Mouse (Mus musculus): ENCODE measurements around the gene Tmem106c. TPM values are rescaled to one million over a fixed set of nuclear protein-coding genes. Genes with fewer than 3 reads are reported as not detected.
A peak's percentile ranks its signal among the peaks of the same experiment; 100 is the strongest.

Tmem106c gene
- total RNA-seq (2021), result 10 to 100 TPM; 23.4 to 25.5 TPM

- peak; percentile 90 to 93 for DNase-seq (ENCODE audit: low spot score in 2 of 2)
- intact Hi-C loops (cut with DNase I), result loop anchor here (10.0 kb wide), 1 partner anchor 201 kb away; the partner anchor contains the start of genes Asb8 and Ccdc184
Observed at GRCm38 (mm10) chr15:97963989-97964835, at the start of gene Tmem106c. Gene Tmem106c (plus strand): TSS chr15:97964200.

DNA sequence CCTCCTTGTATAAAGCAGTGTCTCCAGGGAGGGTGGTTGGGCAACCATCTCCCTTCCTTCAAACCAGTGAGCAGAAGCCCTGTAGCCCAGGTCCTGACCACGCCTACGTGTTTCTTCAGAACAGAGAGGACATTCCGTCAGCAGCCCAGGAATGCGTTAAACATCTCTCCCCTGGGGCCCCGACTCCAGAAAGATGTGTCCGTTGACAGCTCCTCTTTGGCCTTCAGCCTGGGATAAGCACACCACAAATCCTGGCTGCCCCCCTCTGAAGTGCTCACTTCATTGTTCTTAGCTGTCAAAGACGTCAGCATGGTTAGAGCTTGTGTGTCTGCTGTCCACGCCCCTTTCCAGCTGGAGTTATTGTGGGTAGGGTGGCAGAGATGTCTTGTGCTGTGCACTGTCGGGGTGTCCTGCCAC, 49.7 kb upstream of the Tmem106c start:
- intact Hi-C loops (cut with DNase I), result no loop called here
- no peak for DNase-seq (ENCODE audit: low spot score in 2 of 2)

GRCm38 (mm10) chr15:97917994-97918393, 46.0 kb upstream of the Tmem106c start:
- no peak for DNase-seq (ENCODE audit: low spot score in 2 of 2)
- intact Hi-C loops (cut with DNase I), result no loop called here

- intact Hi-C loops (cut with DNase I), result no loop called here
- DNase-seq (ENCODE audit: low spot score in 2 of 2), result no peak
Observed at GRCm38 (mm10) chr15:97919217-97919616, 44.8 kb upstream of the Tmem106c start.

DNA sequence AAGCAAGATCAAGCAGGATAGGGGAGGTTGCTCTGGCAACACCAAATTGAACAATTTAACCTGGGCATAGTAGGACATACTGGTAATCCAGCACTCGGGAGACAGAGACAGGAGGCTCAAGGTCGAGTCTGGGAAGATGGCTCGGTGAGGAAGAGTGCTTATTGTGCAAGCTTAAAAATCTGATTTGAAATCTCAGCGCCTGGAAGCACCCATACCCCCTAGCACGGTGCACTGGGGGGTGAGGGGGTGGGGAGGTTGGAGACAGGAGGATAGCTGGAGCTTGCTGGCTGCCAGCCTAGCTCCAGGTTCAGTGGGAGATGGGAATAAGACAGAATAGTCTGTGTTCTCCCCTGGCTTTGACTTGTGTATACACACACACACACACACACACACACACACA, 43.7 kb upstream of the Tmem106c start:
- DNase-seq (ENCODE audit: low spot score in 2 of 2), result no peak
- intact Hi-C loops (cut with DNase I), result no loop called here

GRCm38 (mm10) chr15:97921796-97922195, 42.2 kb upstream of the Tmem106c start:
- no peak for DNase-seq (ENCODE audit: low spot score in 2 of 2)
- intact Hi-C loops (cut with DNase I), result no loop called here

DNA sequence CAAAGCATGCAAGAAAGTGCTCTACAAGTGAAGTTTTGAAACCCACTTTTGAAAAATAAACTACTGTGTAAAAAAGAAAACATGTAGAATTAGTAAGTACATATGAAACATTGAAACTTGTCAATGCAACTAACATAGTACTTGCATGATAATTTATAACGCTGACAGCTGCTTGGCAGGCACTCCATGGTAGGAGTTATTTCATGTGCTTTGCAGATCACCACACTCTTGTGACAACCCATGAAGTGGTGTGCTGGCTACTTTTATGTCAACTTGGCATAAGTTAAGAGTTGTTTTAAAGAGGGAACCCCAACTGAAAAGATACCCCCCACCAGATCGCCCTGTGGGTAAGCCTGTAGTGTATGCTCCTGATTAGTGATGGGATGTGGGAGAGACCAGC, 41.6 kb upstream of the Tmem106c start:
- no peak for DNase-seq (ENCODE audit: low spot score in 2 of 2)
- intact Hi-C loops (cut with DNase I), result no loop called here

DNA sequence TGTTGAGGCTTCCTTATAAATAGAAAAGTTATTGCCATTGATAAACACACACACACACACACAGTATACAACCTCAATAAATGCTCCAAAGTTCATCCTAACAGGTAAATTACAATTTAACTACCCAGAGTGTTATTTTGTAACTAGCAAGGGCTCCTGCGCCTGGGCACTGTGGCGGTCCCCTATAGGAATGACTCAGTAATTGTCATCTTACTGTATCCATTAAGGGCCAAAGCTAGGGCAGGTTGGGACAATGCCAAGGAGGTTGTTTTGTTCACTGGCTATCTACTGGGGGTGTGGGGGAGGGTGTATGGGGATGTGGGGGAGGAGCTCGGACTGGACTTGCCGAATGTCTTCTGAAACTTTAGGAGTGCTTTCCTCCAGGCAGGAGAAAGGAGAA, 37.0 kb upstream of the Tmem106c start:
- DNase-seq (ENCODE audit: low spot score in 2 of 2), result no peak
- intact Hi-C loops (cut with DNase I), result no loop called here

GRCm38 (mm10) chr15:97927821-97928220, 36.2 kb upstream of the Tmem106c start:
- intact Hi-C loops (cut with DNase I), result no loop called here
- DNase-seq (ENCODE audit: low spot score in 2 of 2), result no peak

- DNase-seq (ENCODE audit: low spot score in 2 of 2), result no peak
- intact Hi-C loops (cut with DNase I), result no loop called here
Observed at GRCm38 (mm10) chr15:97929259-97929824, 34.7 kb upstream of the Tmem106c start.

GRCm38 (mm10) chr15:97932441-97932840, 31.6 kb upstream of the Tmem106c start:
- intact Hi-C loops (cut with DNase I), result no loop called here
- DNase-seq (ENCODE audit: low spot score in 2 of 2), result no peak

DNA sequence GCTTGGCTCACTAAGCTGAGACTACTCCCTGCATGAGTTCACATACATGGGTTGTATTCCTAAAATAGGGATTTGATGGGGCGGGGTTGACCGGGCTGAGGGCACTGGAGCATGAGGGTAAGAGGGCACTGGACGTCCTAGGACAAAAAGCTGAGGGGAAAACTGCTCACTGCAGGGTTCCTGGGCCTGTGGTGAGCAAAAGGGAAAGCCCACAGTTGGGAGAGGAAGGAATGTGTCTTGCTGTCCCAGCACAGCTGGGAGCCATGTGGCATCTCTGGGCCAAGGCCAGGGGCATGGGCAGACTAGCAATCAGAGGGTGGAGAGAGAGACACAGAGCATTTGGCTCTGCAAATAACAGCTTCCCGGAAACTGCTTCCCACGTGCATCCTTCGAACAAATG, 25.4 kb upstream of the Tmem106c start:
- no peak for DNase-seq (ENCODE audit: low spot score in 2 of 2)
- intact Hi-C loops (cut with DNase I), result no loop called here

DNA sequence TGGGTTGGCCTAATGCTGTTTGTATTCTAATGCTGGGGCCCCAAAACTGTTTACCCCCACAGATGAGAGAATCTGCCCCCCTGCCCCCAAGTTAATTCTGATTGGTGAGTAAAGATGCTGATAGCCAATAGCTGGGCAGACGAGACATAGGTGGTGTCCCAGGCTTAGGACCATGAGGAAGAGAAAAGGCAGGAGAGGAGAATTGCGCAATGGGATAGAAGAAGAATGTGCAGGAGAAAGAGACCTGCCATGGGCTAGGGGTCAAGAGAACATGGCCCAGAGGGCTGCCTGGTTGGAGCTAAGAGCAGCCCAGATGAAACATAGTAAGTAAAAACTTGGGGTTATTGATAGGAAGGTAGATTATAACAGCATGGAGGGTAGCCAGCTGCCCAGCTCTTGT, 23.9 kb upstream of the Tmem106c start:
- intact Hi-C loops (cut with DNase I), result no loop called here
- no peak for DNase-seq (ENCODE audit: low spot score in 2 of 2)

DNA sequence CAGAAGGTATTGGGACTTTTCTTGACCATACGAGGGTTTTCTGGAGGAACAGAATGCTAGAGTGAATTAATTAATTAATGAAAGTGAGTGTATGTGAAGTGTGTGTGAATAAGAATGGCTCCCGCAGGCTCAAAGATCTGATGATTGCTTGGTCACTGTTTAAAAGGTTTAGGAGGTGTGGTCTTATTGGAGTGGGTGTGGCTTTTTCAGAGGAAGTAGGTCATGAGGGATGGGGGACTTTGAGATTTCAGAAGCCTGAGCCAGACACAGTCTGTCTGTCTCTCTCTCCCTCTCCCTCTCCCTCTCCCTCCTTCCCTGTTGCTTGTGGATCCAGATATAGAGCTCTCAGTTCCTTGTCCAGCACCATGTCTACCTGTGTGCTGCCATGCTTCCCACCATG, 22.7 kb upstream of the Tmem106c start:
- intact Hi-C loops (cut with DNase I), result no loop called here

GRCm38 (mm10) chr15:97942538-97942937, 21.5 kb upstream of the Tmem106c start:
- intact Hi-C loops (cut with DNase I), result no loop called here
- no peak for DNase-seq (ENCODE audit: low spot score in 2 of 2)

More for the DNA sequence above, 22.7 kb upstream of the Tmem106c start:
- no peak for DNase-seq (ENCODE audit: low spot score in 2 of 2)

DNA sequence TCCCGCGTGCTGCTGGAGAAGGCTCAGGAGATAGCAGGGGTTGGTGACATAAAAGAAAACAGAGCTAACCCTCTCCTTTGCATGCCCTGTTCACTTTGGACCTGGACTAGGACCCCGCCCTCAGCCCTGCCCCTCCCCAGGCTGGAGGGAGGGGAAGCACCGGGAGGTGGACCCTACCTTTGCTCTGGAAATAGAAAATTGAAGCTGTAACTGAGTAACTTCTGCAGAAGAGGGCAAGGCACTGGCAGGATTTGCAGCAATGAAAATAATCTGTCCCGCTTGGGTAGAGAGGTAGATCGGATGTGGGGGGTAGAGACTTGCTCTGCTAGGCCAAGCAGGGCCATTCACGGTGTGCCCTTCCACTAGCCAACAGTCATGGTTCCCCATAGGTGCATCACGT, 20.6 kb upstream of the Tmem106c start:
- intact Hi-C loops (cut with DNase I), result no loop called here
- DNase-seq (ENCODE audit: low spot score in 2 of 2), result no peak

GRCm38 (mm10) chr15:97944919-97945574, 19.0 kb upstream of the Tmem106c start:
- DNase-seq (ENCODE audit: low spot score in 2 of 2), result no peak
- intact Hi-C loops (cut with DNase I), result no loop called here

DNA sequence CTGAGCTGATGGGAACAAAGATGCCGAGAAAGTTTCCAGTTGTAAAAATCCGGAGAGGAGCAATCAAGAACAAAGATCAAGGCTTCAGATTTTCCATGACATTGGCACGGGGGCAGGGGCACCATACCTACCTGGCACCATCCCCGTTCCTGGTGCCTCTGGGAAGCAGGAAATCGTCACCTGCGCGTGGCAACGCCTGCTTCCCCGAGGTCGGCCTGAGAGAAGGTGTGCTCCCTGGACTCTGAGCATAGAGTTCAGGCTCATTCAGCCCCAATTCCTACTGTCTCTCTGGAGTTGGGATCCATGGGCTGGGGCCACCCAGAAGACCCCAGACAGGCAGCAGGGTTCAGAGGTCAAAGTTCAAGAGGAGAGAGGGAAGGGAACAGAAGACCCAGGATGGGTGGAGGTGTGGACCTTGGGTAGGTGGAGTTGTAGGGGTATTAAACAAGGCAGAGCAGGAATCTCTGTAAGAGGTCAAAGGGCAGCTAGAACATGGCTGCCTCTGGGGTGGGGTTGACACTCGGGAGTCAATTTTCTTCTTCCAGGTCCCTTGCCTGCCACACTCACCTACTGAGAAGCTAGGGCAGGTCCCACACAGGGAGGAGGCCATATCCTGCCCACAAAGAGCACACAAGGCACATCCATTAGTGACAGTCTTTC, 18.2 kb upstream of the Tmem106c start:
- no peak for DNase-seq (ENCODE audit: low spot score in 2 of 2)
- intact Hi-C loops (cut with DNase I), result no loop called here

- intact Hi-C loops (cut with DNase I), result no loop called here
Observed at GRCm38 (mm10) chr15:97948720-97949119, 15.3 kb upstream of the Tmem106c start.

DNA sequence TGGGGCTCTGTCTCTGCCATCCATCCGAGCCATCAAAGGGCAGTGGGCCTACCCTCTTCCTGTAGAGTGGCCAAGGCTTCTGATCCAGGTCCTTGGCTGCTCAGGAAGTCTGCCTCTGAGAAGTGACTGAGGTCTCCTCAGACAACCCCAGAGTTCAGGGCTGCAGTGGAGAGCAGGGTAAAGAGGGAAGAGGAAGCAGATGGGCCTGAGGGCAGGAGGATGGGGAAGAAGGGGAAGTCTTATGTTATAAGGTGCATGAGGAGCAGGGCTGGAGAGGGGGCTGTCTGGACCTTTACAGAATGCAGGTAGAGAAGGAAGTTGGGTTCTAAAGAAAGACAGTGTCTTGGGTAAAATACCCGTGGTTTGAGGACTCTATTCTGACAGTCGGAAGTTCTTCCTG, 14.3 kb upstream of the Tmem106c start:
- intact Hi-C loops (cut with DNase I), result loop anchor here (5.0 kb wide), 3 partner anchors 77 to 167 kb away; no protein-coding TSS in a partner anchor
- DNase-seq (ENCODE audit: low spot score in 2 of 2), result no peak

More at GRCm38 (mm10) chr15:97948720-97949119, 15.3 kb upstream of the Tmem106c start:
- DNase-seq (ENCODE audit: low spot score in 2 of 2), result no peak
